Mouse (Mus musculus): Measurements from ENCODE around the gene Gm49358. TPM values are rescaled to one million over a fixed set of nuclear protein-coding genes. Genes with fewer than 3 reads are reported as not detected.
A peak's percentile ranks its signal among the peaks of the same experiment; 100 is the strongest.

Gene Gm49358
- polyA plus RNA-seq, 1 experiment = not detected

- 86% methylated on average over 14 of the region's 14 CpGs for WGBS
- Histone ChIP-seq H3K4me3 (replicated peaks; ENCODE audit: extremely low read depth, low read depth, low read length) (no peak overlapping the region), H3K4me1 (ENCODE audit: control insufficient read depth, insufficient read depth, low read length) (no peaks in the 10 kb centered on the region; the same call in 1 of the 2 replicates)
- DNase-seq = no peak
- TF ChIP-seq CTCF (IDR thresholded peaks at IDR 0.05; ENCODE audit: insufficient read depth, low read length) (no peak), POLR2A (IDR thresholded peaks at IDR 0.05; ENCODE audit: borderline replicate concordance, extremely low read depth, low read depth, low read length) (no peak)
Observed at GRCm38 (mm10) chr10:86824871-86825270, 61.1 kb downstream of the Gm49358 start.

DNA sequence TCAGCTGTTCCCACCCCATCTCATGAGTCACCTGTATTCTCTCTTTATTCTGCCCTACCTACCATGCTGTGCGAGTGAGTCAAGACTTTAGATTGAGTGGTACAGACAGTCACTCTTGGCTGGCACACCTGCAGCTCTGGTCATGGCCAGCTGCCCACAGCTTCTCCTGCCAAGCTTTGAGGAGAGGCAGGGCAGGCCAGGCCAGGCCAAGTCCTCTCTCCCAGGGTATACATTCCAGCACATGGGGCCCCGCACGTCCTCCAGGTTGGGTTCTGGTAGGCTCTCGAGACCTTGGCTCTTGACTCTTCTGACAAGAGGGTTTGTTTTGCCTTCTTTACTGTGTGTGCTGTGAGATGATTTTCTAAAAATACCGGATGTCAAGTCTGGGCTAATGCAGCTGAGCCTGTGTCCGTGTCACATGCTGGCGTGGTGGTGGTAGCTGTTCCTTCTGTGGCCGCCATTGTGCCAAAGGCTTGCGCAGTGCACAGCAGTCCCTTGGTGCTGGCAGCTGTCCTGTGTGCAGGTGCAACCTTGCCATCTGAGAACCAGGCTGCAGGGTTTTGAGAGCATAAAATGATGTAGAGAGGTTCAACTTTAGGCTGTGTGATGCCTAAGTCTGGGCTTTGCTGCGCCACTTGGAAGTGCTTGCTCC is 62.2 kb downstream of the Gm49358 start:
- Histone ChIP-seq H3K4me3 (replicated peaks; ENCODE audit: extremely low read depth, low read depth, low read length) (no peak overlapping the region), H3K4me1 (ENCODE audit: control insufficient read depth, insufficient read depth, low read length) (no peaks in the 10 kb centered on the region; the same call in 1 of the 2 replicates)
- TF ChIP-seq POLR2A (IDR thresholded peaks at IDR 0.05; ENCODE audit: borderline replicate concordance, extremely low read depth, low read depth, low read length) = no peak
- no peak for TF ChIP-seq CTCF (IDR thresholded peaks at IDR 0.05; ENCODE audit: insufficient read depth, low read length)
- peak; percentile 83 for DNase-seq
- 69% methylated on average over 10 of the region's 10 CpGs for WGBS

- WGBS = 61% methylated on average over 3 of the region's 3 CpGs
- Histone ChIP-seq H3K4me3 (replicated peaks; ENCODE audit: extremely low read depth, low read depth, low read length) (no peak overlapping the region), H3K4me1 (ENCODE audit: control insufficient read depth, insufficient read depth, low read length) (no peaks in the 10 kb centered on the region; the same call in 1 of the 2 replicates)
- DNase-seq = no peak
- TF ChIP-seq POLR2A (IDR thresholded peaks at IDR 0.05; ENCODE audit: borderline replicate concordance, extremely low read depth, low read depth, low read length) (no peak), CTCF (IDR thresholded peaks at IDR 0.05; ENCODE audit: insufficient read depth, low read length) (no peak)
Observed at GRCm38 (mm10) chr10:86826929-86827328, 63.2 kb downstream of the Gm49358 start.

DNA sequence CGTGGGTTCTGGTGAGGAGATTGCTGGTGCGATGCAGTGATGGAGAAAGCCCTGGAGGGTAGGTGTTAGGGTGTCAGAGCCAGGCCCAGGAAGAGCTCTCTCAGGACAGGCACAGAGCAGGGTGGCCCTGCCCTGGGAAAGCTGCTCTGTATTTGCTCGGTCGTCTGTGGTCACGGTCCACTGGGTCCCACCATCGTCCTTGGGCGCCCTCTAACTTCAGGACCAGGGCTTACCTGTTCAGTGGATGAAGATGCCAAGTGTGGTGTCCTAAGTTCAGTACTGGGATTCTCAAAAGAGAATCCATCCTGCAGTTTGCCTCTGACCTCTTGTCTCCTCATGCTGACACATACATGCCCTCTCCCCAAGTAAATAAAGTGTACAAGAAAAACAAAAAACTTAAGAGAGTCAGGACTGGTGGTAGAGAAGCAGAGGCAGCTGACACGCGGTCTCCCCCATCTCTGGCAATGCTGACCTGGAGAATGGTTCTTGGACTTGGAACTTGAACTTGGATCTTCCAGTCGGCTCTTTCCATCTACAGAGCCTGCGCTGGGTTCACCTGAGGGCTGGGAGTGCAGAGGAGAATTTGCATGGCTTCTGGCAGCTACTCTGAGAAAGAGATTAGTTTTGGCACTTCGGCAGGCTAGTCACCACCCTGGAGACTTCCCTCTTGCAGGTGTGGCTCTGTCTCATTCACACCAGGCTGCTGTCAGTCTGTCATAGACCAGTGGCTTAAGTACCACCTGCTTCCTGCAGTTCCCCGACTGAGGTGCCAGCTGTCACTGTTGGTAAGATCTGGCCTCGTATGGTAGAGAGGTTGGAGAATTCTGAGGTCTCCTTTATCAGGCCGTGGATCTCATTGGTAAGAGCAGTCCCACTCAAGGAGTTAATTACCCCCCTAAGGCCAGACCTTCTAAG is 64.7 kb downstream of the Gm49358 start:
- no peak for DNase-seq
- Histone ChIP-seq H3K4me3 (replicated peaks; ENCODE audit: extremely low read depth, low read depth, low read length) (no peak overlapping the region), H3K4me1 (ENCODE audit: control insufficient read depth, insufficient read depth, low read length) (no peaks in the 10 kb centered on the region; the same call in 1 of the 2 replicates)
- TF ChIP-seq CTCF (IDR thresholded peaks at IDR 0.05; ENCODE audit: insufficient read depth, low read length) (0 out of 2 replicates have a peak, but pooled peaks have one; percentile 7), POLR2A (IDR thresholded peaks at IDR 0.05; ENCODE audit: borderline replicate concordance, extremely low read depth, low read depth, low read length) (no peak)
- 78% methylated on average over 15 of the region's 15 CpGs for WGBS

DNA sequence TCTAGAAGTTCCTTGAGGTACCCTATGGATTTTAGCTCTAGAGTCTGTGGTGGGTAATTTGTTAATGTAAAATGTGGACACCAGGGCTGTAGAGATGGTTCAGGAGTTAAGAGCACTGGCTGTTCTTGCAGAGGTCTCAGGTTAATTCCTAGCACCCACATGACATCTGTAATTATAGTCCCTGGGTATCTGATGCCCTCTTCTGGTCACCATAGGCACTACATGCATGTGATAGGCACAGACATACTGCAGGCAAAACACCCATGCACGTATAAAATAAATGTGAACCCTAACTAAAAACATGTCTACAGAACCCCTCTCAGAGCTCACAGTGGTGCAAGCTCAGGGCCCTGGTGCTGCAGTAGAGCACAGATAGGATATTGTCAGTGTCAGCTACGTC is 65.7 kb downstream of the Gm49358 start:
- DNase-seq = no peak
- TF ChIP-seq CTCF (IDR thresholded peaks at IDR 0.05; ENCODE audit: insufficient read depth, low read length) = no peak
- no peaks in the 10 kb centered on the region; the same call in 1 of the 2 replicates for H3K4me1 ChIP-seq (ENCODE audit: control insufficient read depth, insufficient read depth, low read length)
- H3K4me3 ChIP-seq (replicated peaks; ENCODE audit: extremely low read depth, low read depth, low read length) = no peak overlapping the region
- WGBS = 92% methylated on average over 2 of the region's 2 CpGs

DNA sequence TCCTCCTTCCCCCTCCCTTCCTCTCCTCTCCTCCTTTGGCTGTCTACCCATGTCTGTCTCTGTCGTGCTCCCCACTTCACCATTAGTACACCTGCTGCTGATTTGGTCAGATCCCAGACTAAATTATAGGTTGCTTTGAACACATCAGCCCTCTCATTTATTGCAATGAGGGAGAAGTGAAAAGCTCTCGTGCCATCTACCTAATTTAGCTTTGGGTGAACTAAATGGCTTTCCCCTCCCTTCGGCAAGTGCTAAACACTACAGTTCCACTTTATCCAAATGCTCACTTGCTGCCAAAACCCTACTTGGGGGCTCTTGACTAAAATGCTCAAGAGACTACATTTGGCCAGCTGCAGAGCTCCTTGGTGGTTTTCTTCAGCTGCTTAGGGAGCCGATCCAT is 73.0 kb downstream of the Gm49358 start:
- TF ChIP-seq CTCF (IDR thresholded peaks at IDR 0.05; ENCODE audit: insufficient read depth, low read length) = no peak
- TF ChIP-seq POLR2A (IDR thresholded peaks at IDR 0.05; ENCODE audit: borderline replicate concordance, extremely low read depth, low read depth, low read length) = no peak
- WGBS = 63% methylated on average over 4 of the region's 4 CpGs

DNA sequence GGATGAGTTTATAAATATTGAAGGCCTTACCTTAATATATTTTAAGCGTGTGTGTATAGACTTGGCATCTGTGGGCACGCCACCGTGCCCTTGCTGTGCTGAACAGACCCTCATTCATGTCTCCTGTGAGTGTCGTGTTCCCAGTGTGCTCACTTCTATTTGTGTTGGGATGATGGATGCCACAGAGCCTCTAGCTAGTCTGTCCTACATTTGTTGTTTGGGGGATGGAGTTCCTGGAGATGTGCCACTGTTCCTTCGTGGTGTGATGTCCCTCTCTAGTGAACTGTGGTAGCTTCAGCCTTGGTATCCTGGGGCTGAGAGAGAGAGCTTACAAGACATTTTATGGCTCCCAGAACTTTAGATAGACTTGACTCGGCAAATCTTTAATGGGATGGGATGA is 75.1 kb downstream of the Gm49358 start:
- TF ChIP-seq CTCF (IDR thresholded peaks at IDR 0.05; ENCODE audit: insufficient read depth, low read length) (no peak), POLR2A (IDR thresholded peaks at IDR 0.05; ENCODE audit: borderline replicate concordance, extremely low read depth, low read depth, low read length) (no peak)
- no peak overlapping the region for H3K4me3 ChIP-seq (replicated peaks; ENCODE audit: extremely low read depth, low read depth, low read length)
- DNase-seq = no peak
- 93% methylated on average over 6 of the region's 6 CpGs for WGBS
- 0 out of 2 replicates have a peak, but pooled peaks cover 3% of the 10 kb centered on the region for H3K4me1 ChIP-seq (ENCODE audit: control insufficient read depth, insufficient read depth, low read length)

More for the DNA sequence above, 73.0 kb downstream of the Gm49358 start:
- 0 out of 2 replicates have a peak, but pooled peaks cover 3% of the 10 kb centered on the region for H3K4me1 ChIP-seq (ENCODE audit: control insufficient read depth, insufficient read depth, low read length)
- peak; percentile 31 for DNase-seq
- no peak overlapping the region for H3K4me3 ChIP-seq (replicated peaks; ENCODE audit: extremely low read depth, low read depth, low read length)

DNA sequence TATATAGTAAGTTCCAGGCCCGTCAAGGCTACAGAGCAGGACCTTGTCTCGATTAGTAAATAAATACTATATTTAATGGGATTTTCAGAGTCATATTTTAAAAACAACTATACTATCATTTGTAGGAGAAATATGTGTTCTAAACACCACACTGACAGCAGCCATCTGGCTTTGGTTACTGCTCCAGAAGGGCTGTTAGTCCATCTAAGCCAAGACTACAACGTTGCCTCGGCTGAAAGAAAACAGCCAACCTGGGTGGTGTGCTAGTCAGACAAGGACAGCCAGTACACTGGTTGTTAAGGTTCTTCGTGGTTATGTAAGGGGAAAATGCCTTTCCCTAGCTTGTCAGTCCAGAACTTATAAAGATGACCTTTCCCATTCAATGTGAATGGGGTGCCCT is 78.9 kb downstream of the Gm49358 start:
- DNase-seq = no peak
- Histone ChIP-seq H3K4me1 (ENCODE audit: control insufficient read depth, insufficient read depth, low read length) (no peaks in the 10 kb centered on the region), H3K4me3 (replicated peaks; ENCODE audit: extremely low read depth, low read depth, low read length) (no peak overlapping the region)
- TF ChIP-seq CTCF (IDR thresholded peaks at IDR 0.05; ENCODE audit: insufficient read depth, low read length) (no peak), POLR2A (IDR thresholded peaks at IDR 0.05; ENCODE audit: borderline replicate concordance, extremely low read depth, low read depth, low read length) (no peak)
- 68% methylated on average over 5 of the region's 5 CpGs for WGBS

DNA sequence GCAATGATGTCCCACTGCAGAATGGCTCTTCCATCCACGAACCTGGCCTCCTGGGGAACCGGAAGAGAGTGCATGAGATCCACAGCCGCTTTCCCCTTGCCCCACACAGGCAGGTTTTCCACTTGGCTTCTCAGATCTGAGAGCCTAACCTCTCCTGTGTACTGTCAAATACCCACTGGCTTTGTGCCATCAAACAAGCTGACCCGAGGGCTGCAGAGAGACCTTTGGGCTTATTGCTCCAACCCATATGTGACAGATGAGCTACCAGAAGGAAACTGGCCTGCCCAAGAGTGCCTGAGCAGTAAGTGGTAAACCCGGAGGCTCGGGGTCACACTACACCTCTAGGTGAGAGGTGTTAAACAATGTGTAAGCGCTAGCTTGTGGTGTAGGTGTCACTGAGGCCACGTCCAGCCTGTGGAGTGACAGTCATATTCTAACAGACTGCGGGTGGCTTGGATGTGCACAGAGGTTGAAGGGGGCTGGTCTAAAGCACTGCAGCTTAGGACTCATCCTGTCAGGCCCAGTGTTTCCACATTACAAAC is 83.2 kb downstream of the Gm49358 start:
- H3K4me1 ChIP-seq (ENCODE audit: control insufficient read depth, insufficient read depth, low read length) = no peaks in the 10 kb centered on the region
- 67% methylated on average over 9 of the region's 9 CpGs for WGBS
- no peak overlapping the region for H3K4me3 ChIP-seq (replicated peaks; ENCODE audit: extremely low read depth, low read depth, low read length)
- DNase-seq = no peak
- no peak for TF ChIP-seq CTCF (IDR thresholded peaks at IDR 0.05; ENCODE audit: insufficient read depth, low read length)
- TF ChIP-seq POLR2A (IDR thresholded peaks at IDR 0.05; ENCODE audit: borderline replicate concordance, extremely low read depth, low read depth, low read length) = no peak
